Mouse (Mus musculus): Measurements from ENCODE around the gene B230307C23Rik.

- no peak for TF ChIP-seq CTCF (IDR thresholded peaks at IDR 0.05; ENCODE audit: borderline replicate concordance, insufficient read depth, low read length)
- TF ChIP-seq POLR2A (IDR thresholded peaks at IDR 0.05; ENCODE audit: low read depth, low read length), result no peak
Measured at GRCm38 (mm10) chr16:97948836-97949235, 48.3 kb upstream of the B230307C23Rik start.

Measured in embryonic fibroblast, embryonic 13.5 days (primary cell).